Mouse (Mus musculus) testis, postnatal 14 days (tissue): ENCODE measurements around the gene St6galnac5.
A peak's percentile ranks its signal among the peaks of the same experiment; 100 is the strongest.

Experiments used
- DNase-seq: peaks from one replicate; pipeline ENCODE4 v3.0.0; 2021; ENCODE audit warnings: low spot score

Gene St6galnac5

GRCm38 (mm10) chr3:152981988-152982387, at the start of gene St6galnac5:
Gene St6galnac5 (minus strand): TSS chr3:152982246.
- DNase-seq, result no peak

GRCm38 (mm10) chr3:153030756-153031155, 48.7 kb upstream of the St6galnac5 start:
- no peak for DNase-seq

DNA sequence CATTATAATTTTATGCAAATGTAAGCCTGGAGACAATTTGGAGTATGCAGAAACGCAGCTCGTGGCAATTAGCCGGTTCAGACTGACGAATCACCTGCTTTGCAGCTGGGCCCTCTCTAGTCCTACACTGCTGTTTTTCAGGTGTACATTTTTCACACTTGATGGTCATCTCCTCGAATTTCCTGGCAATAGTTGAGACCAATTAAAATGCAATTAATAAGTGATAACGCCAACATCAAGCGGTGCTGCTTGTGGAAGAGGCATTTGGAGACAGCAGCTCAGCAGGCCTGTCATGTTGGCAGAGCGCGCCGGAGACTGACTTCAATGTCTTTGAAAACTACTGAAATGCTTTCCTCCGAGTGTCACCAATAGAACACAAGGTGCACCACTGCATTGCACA, 42.0 kb upstream of the St6galnac5 start:
- DNase-seq, result no peak

DNA sequence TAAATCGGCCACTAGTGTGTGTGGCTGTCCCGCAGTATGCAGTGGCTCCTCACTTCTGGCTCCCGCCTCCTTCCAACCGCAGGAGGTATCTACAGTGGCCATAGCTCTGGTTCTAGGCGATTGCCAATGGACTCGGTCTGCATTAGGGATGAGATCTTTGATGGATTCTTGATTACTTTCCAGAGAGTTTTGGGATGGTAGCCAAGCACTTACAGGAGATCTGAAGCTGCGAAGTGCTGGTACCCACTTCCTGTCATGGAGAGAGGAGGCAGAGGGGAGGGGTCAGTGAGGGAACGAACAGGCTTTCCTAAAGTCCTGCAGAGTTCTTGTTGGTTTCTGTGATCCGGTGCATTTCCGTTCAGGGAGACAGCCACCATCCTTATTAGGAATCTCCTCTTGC, 36.0 kb upstream of the St6galnac5 start:
- no peak for DNase-seq

DNA sequence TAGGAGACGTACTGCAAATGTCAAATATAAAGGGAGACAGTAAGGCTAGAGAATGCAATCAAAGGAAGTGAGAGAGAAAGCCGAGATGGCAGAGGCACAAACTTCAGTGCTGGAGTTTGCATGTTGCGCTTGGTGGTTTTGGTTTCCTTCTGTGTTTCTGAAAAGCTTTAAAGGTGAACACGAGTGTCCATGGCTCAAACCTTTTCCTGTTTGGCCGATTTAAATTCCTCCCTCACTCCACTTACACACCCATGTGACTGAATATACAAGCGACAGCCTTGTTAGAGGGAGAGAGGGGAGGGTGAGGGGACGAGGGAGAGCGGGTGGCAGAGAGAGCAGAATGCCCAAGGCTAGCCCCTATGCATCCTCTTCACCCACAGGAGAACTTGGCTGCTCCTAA, 34.3 kb upstream of the St6galnac5 start:
- no peak for DNase-seq

DNA sequence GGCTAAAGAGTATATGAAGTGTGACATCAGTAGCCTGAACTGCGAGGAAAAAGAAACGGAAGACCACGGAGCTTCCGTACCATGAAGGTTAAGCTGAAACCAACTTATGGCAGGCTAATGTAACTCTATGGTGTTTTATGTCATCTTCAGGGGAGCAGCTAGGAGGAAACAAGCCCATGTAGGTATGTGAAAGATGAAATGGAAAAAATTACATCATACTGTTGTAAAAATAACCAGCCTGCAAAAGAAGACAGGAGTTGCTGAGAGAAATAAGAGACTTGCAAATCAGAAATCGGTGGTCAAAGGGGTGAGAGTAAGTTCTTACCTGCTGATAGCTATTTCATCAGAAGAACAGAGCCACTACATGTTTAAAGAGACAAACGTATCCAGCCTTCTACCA, 24.8 kb upstream of the St6galnac5 start:
- DNase-seq, result no peak

- no peak for DNase-seq
Measured at GRCm38 (mm10) chr3:152998901-152999300, 16.9 kb upstream of the St6galnac5 start.

DNA sequence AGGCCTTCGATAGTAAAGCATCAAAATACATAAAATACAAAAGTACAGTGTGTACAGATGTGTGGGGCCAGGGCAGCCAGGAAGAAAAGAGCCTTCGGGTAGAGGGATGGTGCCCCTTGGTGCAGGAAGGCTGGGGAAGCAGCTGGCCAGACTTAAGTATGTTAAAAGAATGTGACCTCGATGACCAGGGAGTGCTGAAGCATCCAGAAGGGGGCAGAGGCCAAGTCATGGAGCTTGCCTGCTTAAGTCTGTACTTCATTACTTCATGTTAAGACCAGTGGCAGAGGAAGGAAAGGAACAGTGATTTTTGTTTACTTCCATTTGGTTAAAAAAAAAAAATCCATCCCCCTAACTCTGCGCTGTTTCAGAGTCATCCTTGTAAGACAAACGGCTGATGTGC, 16.1 kb upstream of the St6galnac5 start:
- DNase-seq, result no peak

DNA sequence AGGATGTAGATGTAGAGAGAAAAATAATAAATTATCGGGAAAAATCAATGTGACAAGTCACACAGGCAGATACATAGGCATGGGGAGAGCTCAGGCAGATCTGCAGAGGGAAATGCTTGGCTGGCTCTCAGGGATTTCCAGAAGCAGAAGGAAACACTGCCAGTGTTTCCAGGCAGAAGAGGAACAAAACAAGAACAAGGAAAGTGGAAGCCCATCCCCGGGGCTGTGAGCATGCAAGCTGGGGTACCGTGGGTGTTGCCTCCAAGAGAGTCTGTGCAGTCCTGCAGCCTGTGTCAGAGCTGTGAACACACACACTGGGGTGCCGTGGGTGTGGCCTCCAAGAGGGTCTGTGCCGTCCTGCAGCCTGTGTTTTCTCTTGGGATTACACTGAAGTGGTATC, 11.6 kb upstream of the St6galnac5 start:
- DNase-seq, result no peak

GRCm38 (mm10) chr3:152990787-152991186, 8.7 kb upstream of the St6galnac5 start:
- DNase-seq, result no peak

DNA sequence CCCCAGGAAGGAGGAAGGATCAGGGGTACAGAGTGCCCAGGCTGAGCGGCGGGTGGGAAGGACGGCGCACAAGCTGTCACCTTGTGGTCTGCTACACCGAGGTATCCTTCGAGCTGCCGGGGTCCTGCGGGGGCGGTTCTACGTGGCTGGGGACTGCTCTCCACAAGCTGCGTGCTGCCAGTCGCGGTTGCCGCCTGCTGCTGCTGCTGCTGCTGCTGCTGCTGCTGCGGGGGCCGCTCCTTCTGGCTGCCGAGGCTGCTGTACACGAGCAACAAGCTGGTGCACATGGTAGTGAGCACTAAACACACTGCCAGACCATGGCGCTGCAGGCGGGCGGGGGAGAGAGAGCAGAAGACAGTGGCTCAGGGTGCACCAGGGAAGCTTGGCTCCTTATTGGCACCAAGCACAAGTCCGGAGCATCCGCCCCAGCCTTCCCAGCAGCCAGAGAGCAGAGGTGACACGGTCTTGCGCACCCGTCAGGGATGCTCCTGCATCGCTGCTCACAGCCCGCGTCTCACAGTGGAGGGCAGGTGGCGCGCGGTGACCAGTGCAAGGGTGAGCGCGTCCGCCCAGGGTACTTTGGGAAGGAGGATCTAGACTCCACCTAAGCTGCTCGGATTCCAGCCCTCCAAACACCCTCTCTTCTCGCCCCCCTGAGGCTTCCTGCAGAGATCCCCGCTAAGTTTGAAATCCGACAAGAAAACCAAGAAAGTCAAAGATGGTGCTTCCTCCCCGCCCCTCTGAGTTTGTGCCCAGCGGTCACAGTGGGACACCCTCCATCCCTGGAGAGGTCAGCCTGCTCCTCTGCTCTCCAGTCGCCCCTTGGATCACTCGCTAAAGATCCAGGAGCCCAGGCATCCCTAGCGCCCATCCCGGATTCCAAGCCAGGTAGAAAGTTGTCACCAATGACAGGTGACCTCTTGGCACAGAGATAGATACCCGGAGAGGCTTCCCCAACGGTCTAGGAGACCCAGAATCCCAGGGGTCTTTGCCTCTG, 770 bp downstream of the St6galnac5 start:
- no peak for DNase-seq

DNA sequence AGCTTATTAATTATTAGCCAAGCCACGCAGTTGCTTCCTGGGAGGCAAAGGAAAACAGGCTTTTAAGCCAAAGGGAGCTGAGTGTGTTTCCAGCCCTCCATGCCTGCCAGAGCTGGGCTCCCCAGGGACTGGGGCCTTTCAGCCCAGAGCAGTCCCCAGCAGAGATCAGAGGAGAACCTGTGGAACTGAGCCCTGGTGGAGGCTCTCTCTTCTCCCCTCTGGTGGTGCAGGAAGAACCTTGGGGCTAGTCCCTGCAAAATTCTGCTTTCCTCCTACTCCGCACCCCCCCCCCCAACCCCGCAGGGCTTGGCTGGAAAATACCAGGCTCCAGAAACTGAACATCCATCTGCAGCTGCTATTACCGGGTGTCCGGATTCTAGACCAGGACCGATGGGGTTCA, 1.6 kb downstream of the St6galnac5 start:
- no peak for DNase-seq

GRCm38 (mm10) chr3:152979481-152980092, 2.5 kb downstream of the St6galnac5 start:
- DNase-seq, result no peak

GRCm38 (mm10) chr3:152971373-152971772, 10.7 kb downstream of the St6galnac5 start:
- no peak for DNase-seq

DNA sequence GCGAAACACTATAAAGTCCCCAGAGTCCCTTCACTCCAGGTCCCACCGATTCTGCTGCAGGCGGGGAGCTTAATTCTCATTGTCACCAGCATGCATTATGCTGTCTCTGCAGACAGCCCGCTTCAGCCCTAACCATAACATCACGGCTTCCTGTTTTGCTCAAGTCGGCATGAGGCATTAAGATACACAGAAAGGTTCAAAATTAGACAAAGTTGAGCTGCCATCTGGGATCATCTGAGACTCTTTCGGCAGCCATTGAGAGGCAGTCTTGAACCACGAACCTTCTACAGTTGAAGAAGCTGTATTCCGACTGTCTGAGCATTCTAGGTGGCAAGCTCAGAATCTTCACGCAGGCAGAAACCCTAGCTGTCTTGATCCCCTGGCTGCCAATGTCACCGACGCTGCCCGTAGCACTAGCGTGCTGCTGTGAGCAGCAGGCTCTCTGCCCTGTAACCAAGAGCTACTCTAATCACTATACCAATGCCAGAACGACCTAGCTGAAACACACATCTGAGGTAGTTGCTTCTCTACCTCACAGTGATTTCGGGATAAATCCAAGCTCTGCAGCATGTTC, 12.2 kb downstream of the St6galnac5 start:
- DNase-seq, result no peak

DNA sequence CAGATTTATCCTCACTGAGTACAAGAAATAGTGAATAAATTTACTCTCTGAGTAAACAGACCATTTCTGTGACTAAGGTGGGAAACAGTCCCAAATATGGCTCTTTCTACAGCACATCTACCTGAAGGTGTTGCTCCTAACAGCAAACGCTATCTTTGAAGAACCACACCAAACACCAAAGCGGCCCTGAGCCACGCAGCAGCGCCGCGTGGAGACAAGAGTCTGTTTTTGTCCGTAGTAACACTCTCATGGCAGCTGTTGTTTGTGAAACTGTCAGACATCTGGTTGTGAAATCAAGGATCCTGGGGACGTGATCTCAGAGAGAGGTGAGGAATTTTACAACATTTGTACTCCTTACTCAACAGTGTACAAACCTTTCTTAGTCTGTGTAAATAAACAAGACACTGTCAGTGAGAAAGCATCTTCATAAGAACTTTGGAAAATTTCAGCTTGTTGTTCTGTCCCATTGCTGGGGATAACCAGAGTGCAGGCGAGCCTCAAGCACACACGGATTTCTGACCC, 20.1 kb downstream of the St6galnac5 start:
- no peak for DNase-seq

DNA sequence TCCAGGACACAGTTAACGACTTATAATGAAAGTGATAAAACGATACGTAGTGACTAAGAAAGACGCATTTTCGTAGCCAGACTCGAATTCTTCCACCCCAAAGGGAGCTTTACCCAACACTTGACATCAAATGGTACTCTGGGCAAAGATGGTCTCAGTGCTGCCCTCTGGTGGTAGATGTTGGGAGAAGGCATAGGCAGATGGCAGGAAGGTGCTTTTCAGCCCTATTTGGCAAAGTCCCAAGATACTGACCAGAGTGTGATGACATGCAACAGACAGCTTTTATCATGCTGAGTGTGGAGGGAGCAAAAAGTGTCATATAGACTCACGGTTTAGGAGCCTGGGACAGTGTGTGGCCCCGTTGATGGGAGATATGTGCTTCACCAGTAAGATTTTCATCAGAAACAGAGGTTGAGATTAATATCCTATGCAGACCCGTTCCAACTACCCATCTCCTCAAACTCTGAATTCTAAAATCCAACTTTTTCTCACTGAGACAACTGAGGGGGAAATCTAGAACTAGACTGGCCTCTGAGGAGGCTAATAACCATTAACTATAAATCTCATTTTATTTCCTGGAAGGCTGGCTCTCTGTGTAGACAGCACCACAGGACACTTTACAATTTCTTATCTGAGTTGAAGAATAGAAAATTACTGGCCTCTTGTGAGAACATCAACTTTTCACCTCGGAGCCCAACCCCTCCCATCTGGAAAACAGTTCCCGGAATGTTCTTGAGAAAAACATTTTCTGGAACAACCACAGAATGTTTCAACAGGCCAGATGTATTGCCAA, 23.5 kb downstream of the St6galnac5 start:
- DNase-seq, result peak; percentile 71

DNA sequence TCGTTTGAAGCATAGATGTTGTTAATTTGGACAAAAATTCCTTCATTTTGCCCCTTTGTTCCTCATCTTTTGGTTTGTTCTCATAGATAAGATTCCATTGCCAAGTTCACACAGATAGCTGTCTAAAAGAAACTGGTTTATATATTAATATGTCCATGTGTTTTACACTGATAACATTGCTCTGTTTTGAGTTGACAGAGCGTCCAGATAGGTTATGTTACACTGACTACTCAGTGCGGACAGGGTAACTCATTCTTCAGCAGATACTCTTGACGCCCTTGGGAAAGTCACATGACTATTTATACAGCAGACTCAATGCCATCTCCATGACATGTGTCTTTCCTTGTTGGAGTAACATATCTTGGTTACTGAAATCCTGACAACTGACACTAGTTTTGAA, 25.3 kb downstream of the St6galnac5 start:
- DNase-seq, result no peak

DNA sequence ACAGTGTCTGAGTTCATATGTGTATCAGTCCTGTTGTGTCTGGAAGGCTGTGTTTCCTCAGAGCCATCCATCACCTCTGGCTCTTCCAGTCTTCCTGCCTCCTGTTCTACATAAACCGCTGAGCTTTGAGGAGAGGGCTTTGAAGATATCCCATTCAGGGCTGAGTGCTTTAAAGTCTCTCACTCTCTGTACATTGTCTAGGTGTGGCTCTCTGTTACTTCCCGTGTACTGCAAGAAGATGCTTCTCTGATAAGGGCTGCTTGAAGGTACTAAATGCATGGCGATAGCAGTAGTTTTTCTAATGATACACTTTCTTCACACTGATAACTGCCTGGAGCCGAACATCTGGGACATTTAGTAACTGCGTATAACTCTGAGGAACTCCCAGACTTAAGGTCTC, 26.0 kb downstream of the St6galnac5 start:
- no peak for DNase-seq

DNA sequence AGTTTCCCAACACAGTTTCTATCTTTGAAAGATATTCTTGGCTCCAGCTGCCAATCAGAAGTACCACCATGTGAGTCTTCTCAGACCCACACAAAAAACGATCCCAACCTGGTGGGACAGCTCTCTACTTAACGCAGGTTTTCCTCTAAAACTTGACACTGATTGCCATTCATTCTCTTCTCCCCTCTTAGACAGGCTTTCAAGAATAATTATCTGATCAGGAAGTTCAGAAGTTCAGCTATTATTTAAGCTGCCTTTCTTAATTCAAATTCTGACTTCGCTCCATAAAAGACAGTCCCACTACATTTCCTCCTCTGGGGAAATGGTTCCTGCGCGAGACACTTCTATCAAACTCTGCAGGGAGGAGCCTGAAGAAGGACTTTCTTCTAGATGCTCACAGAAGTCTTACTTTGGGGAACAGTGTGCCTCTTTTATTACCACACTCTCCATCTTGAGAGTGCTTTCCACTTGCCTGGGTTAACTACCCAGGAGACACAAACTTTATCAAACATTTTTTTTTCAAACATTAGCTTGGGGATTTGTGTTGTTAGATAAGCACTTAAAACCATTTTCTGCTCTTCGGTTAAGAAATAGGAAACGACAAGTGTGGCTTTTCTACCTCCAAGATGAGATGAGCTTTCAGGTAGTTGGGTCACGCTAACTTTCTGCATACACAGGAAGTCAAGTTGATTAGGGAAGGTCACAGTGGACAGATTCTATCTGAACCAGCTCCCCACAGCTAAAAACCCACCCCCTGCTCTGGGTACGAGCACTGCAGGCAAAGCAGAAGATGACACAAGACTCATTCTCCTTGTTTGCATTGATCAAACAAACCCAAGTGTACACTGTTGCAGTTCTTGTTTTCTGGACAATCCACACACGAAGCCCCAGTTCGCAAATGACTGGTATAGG, 30.2 kb downstream of the St6galnac5 start:
- no peak for DNase-seq

- DNase-seq, result no peak
Measured at GRCm38 (mm10) chr3:152950914-152951313, 31.1 kb downstream of the St6galnac5 start.
